Mouse (Mus musculus) myocyte (in vitro differentiated cells): ENCODE measurements around the gene Znrd1as. TPM values are rescaled to one million over a fixed set of nuclear protein-coding genes. Genes with fewer than 3 reads are reported as not detected.

Source experiments
- H3K27me3 ChIP-seq: one replicate; pipeline ENCODE4 v1.6.1; 2011; ENCODE audit not compliant: control insufficient read depth, insufficient read depth, insufficient read length
- H3K36me3 ChIP-seq: one replicate; pipeline ENCODE4 v1.6.1; 2011; ENCODE audit not compliant: control insufficient read depth, insufficient read depth
- H3K4me2 ChIP-seq: one replicate; pipeline ENCODE4 v1.6.1; 2011; ENCODE audit warnings: low read depth, control low read depth
- H3K4me3 ChIP-seq: one replicate; pipeline ENCODE4 v1.5.1; 2011; ENCODE audit warnings: mild to moderate bottlenecking, control low read depth, moderate library complexity
- H3K79me2 ChIP-seq: one replicate; pipeline ENCODE4 v1.6.1; 2011; ENCODE audit not compliant: control insufficient read depth, insufficient read depth
- H3ac ChIP-seq: one replicate; pipeline ENCODE4 v1.6.1; 2011; ENCODE audit not compliant: control insufficient read depth, insufficient read length
- CEBPB ChIP-seq: IDR thresholded peaks from 2 replicates; pipeline ENCODE4 v1.6.1; 2011; ENCODE audit warnings: mild to moderate bottlenecking, moderate library complexity; ENCODE audit not compliant: poor library complexity, insufficient read depth, severe bottlenecking
- E2F4 ChIP-seq: IDR thresholded peaks from one replicate; pipeline ENCODE4 v1.6.1; 2011; ENCODE audit warnings: mild to moderate bottlenecking, control low read depth, moderate library complexity; ENCODE audit not compliant: insufficient read depth
- MAX ChIP-seq: IDR thresholded peaks from one replicate; pipeline ENCODE4 v1.6.1; 2011; ENCODE audit warnings: low read depth, mild to moderate bottlenecking, control low read depth
- MYOD1 ChIP-seq, 3 experiments: IDR thresholded peaks; one replicate each; pipeline ENCODE4 v1.6.1; 2011; ENCODE audit warnings: control low read depth in 2 of 3, low read depth in 2 of 3, mild to moderate bottlenecking in 2 of 3, moderate library complexity in 1 of 3; ENCODE audit not compliant: insufficient read length in 2 of 3, control insufficient read depth in 1 of 3
- MYOG ChIP-seq, 3 experiments: IDR thresholded peaks; one replicate each; pipeline ENCODE4 v1.6.1; 2011; ENCODE audit warnings: control low read depth in 2 of 3, low read depth in 2 of 3, mild to moderate bottlenecking in 2 of 3; ENCODE audit not compliant: insufficient read length in 2 of 3, control insufficient read depth in 1 of 3, insufficient read depth in 1 of 3
- POLR2A ChIP-seq: IDR thresholded peaks from one replicate; pipeline ENCODE4 v1.6.1; 2011; ENCODE audit warnings: low read depth, mild to moderate bottlenecking, control low read depth, moderate library complexity; ENCODE audit not compliant: insufficient read length
- POLR2AphosphoS2 ChIP-seq: IDR thresholded peaks from one replicate; pipeline ENCODE4 v1.6.1; 2011; ENCODE audit warnings: low read depth, control low read depth; ENCODE audit not compliant: insufficient read length
- REST ChIP-seq: IDR thresholded peaks from one replicate; pipeline ENCODE4 v1.6.1; 2011; ENCODE audit warnings: mild to moderate bottlenecking, control low read depth, moderate library complexity; ENCODE audit not compliant: insufficient read depth, insufficient read length
- SRF ChIP-seq: IDR thresholded peaks from one replicate; pipeline ENCODE4 v1.6.1; 2011; ENCODE audit warnings: low read depth; ENCODE audit not compliant: control insufficient read depth, insufficient read length
- TCF12 ChIP-seq: IDR thresholded peaks from one replicate; pipeline ENCODE4 v1.6.1; 2011; ENCODE audit warnings: mild to moderate bottlenecking, control low read depth; ENCODE audit not compliant: poor library complexity, insufficient read depth, severe bottlenecking
- TCF3 ChIP-seq: IDR thresholded peaks from one replicate; pipeline ENCODE4 v1.6.1; 2011; ENCODE audit warnings: low read depth, control low read depth; ENCODE audit not compliant: insufficient read length
- USF1 ChIP-seq: IDR thresholded peaks from one replicate; pipeline ENCODE4 v1.6.1; 2011; ENCODE audit warnings: low read depth, mild to moderate bottlenecking, control low read depth, moderate library complexity
- polyA plus RNA-seq: library from polyadenylated mRNA; unstranded; fragments of >200 nt; fragmentation: generic; extraction: Trizol; gene quantifications from one replicate; pipeline ENCODE4 v1.2.1, GENCODE M21; 2012; ENCODE audit warnings: missing spikeins

The Znrd1as gene
- polyA plus RNA-seq, 1 experiment, result 6.1 TPM

DNA sequence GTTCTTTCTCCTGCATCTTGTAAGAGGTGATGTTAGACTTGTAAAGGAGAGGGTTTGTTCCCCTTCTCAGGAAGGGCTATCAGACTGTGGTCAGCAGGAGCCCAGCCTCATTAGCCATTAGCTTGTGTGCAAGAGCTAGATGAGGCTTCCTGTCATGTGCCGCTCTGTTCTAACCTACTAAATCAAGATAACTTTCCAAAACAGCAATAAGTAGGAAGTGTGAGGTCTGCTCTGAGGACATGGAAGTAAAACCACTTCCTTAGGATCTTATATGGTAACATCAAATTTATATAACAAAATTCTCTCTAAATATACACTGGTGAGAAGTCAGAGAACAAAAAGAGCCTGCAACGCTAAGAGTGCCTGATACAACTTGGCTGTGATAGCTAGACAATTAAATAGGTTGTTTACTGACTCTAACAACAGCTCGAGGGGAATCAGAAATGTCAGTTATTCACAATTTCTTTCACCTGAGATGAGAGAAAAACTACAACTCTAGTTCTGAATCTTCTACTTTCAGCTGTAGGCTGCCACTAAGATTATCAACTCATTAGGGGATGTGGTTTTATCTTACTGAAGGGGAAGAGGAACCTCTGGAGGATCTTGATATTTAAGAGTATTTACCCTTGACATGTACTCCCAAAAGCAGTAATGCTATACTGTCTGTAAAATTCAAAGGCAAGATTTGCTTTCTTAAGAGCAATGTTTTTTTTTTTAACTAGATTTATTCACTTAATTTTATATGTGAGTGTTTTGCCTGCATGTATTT, 34.1 kb downstream of the Znrd1as start:
- H3K79me2 ChIP-seq, result no peaks in the 10 kb centered on the region
- no peak overlapping the region for H3K4me3 ChIP-seq
- H3K4me2 ChIP-seq, result no peak overlapping the region
- H3K27me3 ChIP-seq, result peaks cover 22% of the 10 kb centered on the region
- no peak overlapping the region for H3ac ChIP-seq
- no peaks in the 10 kb centered on the region for H3K36me3 ChIP-seq
- TF ChIP-seq USF1 (no peak), E2F4 (no peak)

DNA sequence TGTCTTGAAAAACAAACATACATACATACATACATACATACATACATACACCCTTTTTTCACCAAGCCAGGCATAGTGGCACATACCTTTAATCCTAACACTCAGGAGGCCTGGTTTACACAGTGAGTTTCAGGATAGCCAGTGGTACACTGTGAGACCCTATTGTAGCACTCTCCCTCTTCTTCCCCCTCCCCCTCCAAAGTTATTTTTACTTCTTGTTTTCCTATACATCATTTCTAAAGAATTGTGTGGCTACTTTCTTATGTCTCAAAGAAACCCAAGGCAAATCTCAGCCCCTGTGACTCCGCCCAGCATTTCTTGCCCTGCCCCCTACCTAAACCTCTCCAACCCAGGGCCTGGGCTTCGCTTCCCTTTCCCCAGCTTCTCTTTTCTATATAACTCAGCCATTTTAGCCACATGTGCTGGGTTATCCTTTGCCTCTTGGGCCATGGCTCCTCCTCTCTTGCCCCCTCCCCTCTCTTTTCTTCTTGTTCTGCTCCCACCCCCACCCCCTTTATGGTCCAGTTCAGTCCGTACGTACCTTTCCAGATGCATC, 35.5 kb downstream of the Znrd1as start:
- H3ac ChIP-seq, result no peak overlapping the region
- no peaks in the 10 kb centered on the region for H3K79me2 ChIP-seq
- H3K27me3 ChIP-seq, result peaks cover 9% of the 10 kb centered on the region
- TF ChIP-seq POLR2AphosphoS2 (no peak), MAX (no peak), SRF (no peak), TCF12 (no peak), REST (no peak), MYOG (IDR thresholded peaks at IDR 0.05; ENCODE audit: control insufficient read depth in 1 of 3, insufficient read depth in 1 of 3, insufficient read length in 2 of 3, low read depth in 2 of 3) (no peak), USF1 (no peak), CEBPB (no peak), TCF3 (no peak), E2F4 (no peak), POLR2A (no peak), MYOD1 (IDR thresholded peaks at IDR 0.05; ENCODE audit: control insufficient read depth in 1 of 3, insufficient read length in 2 of 3, low read depth in 2 of 3) (no peak)
- H3K4me3 ChIP-seq, result no peak overlapping the region
- no peaks in the 10 kb centered on the region for H3K36me3 ChIP-seq
- H3K4me2 ChIP-seq, result no peak overlapping the region

DNA sequence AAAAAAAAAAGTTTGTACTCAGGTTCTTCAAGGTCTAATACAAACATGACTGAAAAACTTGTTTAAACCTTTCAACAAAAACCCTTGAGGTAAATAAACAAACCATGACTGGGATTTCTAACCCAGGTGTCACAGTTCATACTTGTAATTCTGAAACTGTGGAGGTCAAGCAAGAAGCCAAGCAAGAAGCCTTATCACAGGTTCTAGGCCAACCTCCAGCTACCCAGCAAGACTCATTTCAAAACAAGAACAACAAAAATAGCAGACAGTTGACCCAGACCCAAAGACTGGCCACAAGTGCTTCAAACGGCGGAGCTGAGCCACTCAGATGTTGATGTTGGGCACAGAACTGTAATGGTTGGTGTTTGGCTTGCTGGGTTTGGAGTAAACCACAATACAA, 36.1 kb downstream of the Znrd1as start:
- TF ChIP-seq POLR2AphosphoS2 (no peak), POLR2A (no peak), MYOG (IDR thresholded peaks at IDR 0.05; ENCODE audit: control insufficient read depth in 1 of 3, insufficient read depth in 1 of 3, insufficient read length in 2 of 3, low read depth in 2 of 3) (no peak), E2F4 (no peak), MAX (no peak), SRF (no peak), USF1 (no peak), TCF3 (no peak), TCF12 (no peak), REST (no peak), CEBPB (no peak), MYOD1 (IDR thresholded peaks at IDR 0.05; ENCODE audit: control insufficient read depth in 1 of 3, insufficient read length in 2 of 3, low read depth in 2 of 3) (no peak)
- Histone ChIP-seq H3K4me2 (no peak overlapping the region), H3ac (no peak overlapping the region), H3K27me3 (peaks cover 2% of the 10 kb centered on the region), H3K4me3 (no peak overlapping the region), H3K79me2 (no peaks in the 10 kb centered on the region), H3K36me3 (no peaks in the 10 kb centered on the region)

GRCm38 (mm10) chr17:36995448-36995847, 37.1 kb downstream of the Znrd1as start:
- Histone ChIP-seq H3K36me3 (no peaks in the 10 kb centered on the region), H3ac (no peak overlapping the region), H3K27me3 (no peaks in the 10 kb centered on the region), H3K79me2 (no peaks in the 10 kb centered on the region), H3K4me3 (no peak overlapping the region), H3K4me2 (no peak overlapping the region)
- TF ChIP-seq SRF, result no peak
- TF ChIP-seq POLR2AphosphoS2, result no peak
- TF ChIP-seq TCF12, result no peak
- no peak for TF ChIP-seq USF1
- no peak for TF ChIP-seq TCF3
- TF ChIP-seq REST, result no peak
- TF ChIP-seq MYOG (IDR thresholded peaks at IDR 0.05; ENCODE audit: control insufficient read depth in 1 of 3, insufficient read depth in 1 of 3, insufficient read length in 2 of 3, low read depth in 2 of 3), result no peak
- no peak for TF ChIP-seq E2F4
- TF ChIP-seq MAX, result no peak
- no peak for TF ChIP-seq POLR2A
- no peak for TF ChIP-seq CEBPB
- no peak for TF ChIP-seq MYOD1 (IDR thresholded peaks at IDR 0.05; ENCODE audit: control insufficient read depth in 1 of 3, insufficient read length in 2 of 3, low read depth in 2 of 3)
